Mouse (Mus musculus): Measurements from ENCODE around the gene Slc35b1. TPM values are rescaled to one million over a fixed set of nuclear protein-coding genes. Genes with fewer than 3 reads are reported as not detected.

Slc35b1 gene
- polyA plus RNA-seq, 1 experiment from 2014 or later = 163 TPM

- 53% methylated on average over 1 of the region's 1 CpGs for WGBS
- Histone ChIP-seq H3K27me3 (ENCODE audit: control insufficient read depth, insufficient read depth, low read length) (no peaks in the 10 kb centered on the region), H3K4me3 (ENCODE audit: low read depth, low read length) (no peak overlapping the region), H3K36me3 (ENCODE audit: control insufficient read depth, insufficient read depth, low read length) (peaks cover 6% of the 10 kb centered on the region; the same call in 1 of the 2 replicates), H3K9me3 (ENCODE audit: control insufficient read depth, low read length) (no peaks in the 10 kb centered on the region), H3K4me1 (ENCODE audit: control insufficient read depth, insufficient read depth, low read length) (0 out of 2 replicates have a peak, but pooled peaks cover 3% of the 10 kb centered on the region), H3K9ac (replicated peaks; ENCODE audit: low read depth, low read length) (no peak overlapping the region), H3K27ac (ENCODE audit: low read depth, low read length) (no peak overlapping the region), H3K4me2 (ENCODE audit: low read depth, low read length) (no peak overlapping the region)
- no peak for ATAC-seq (ENCODE audit: low read depth)
Observed at GRCm38 (mm10) chr11:95396548-95396947, 12.1 kb downstream of the Slc35b1 start.

- H3K36me3 ChIP-seq (ENCODE audit: control insufficient read depth, insufficient read depth, low read length) = no peaks in the 10 kb centered on the region
- 62% methylated on average over 14 of the region's 14 CpGs for WGBS
- H3K4me3 ChIP-seq (ENCODE audit: low read depth, low read length) = no peak overlapping the region
- no peak for ATAC-seq (ENCODE audit: low read depth)
- H3K4me2 ChIP-seq (ENCODE audit: low read depth, low read length) = no peak overlapping the region
- H3K27ac ChIP-seq (ENCODE audit: low read depth, low read length) = no peak overlapping the region
- no peaks in the 10 kb centered on the region for H3K9me3 ChIP-seq (ENCODE audit: control insufficient read depth, low read length)
- H3K4me1 ChIP-seq (ENCODE audit: control insufficient read depth, insufficient read depth, low read length) = 0 out of 2 replicates have a peak, but pooled peaks cover 3% of the 10 kb centered on the region
- no peak overlapping the region for H3K9ac ChIP-seq (replicated peaks; ENCODE audit: low read depth, low read length)
- H3K27me3 ChIP-seq (ENCODE audit: control insufficient read depth, insufficient read depth, low read length) = no peaks in the 10 kb centered on the region
Observed at GRCm38 (mm10) chr11:95397843-95398835, 13.6 kb downstream of the Slc35b1 start.

- no peak overlapping the region for H3K4me2 ChIP-seq (ENCODE audit: low read depth, low read length)
- no peaks in the 10 kb centered on the region for H3K36me3 ChIP-seq (ENCODE audit: control insufficient read depth, insufficient read depth, low read length)
- 0 out of 2 replicates have a peak, but pooled peaks cover 3% of the 10 kb centered on the region for H3K4me1 ChIP-seq (ENCODE audit: control insufficient read depth, insufficient read depth, low read length)
- no peak overlapping the region for H3K27ac ChIP-seq (ENCODE audit: low read depth, low read length)
- H3K9me3 ChIP-seq (ENCODE audit: control insufficient read depth, low read length) = no peaks in the 10 kb centered on the region
- no peaks in the 10 kb centered on the region for H3K27me3 ChIP-seq (ENCODE audit: control insufficient read depth, insufficient read depth, low read length)
- H3K4me3 ChIP-seq (ENCODE audit: low read depth, low read length) = no peak overlapping the region
- no peak overlapping the region for H3K9ac ChIP-seq (replicated peaks; ENCODE audit: low read depth, low read length)
- 63% methylated on average over 13 of the region's 13 CpGs for WGBS
- no peak for ATAC-seq (ENCODE audit: low read depth)
Observed at GRCm38 (mm10) chr11:95399520-95400020, 15.1 kb downstream of the Slc35b1 start.

GRCm38 (mm10) chr11:95401568-95401967, 17.1 kb downstream of the Slc35b1 start:
- H3K4me3 ChIP-seq (ENCODE audit: low read depth, low read length) = no peak overlapping the region
- 94% methylated on average over 5 of the region's 5 CpGs for WGBS
- no peaks in the 10 kb centered on the region for H3K27me3 ChIP-seq (ENCODE audit: control insufficient read depth, insufficient read depth, low read length)
- 0 out of 2 replicates have a peak, but pooled peaks cover 3% of the 10 kb centered on the region for H3K4me1 ChIP-seq (ENCODE audit: control insufficient read depth, insufficient read depth, low read length)
- no peaks in the 10 kb centered on the region for H3K36me3 ChIP-seq (ENCODE audit: control insufficient read depth, insufficient read depth, low read length)
- no peaks in the 10 kb centered on the region for H3K9me3 ChIP-seq (ENCODE audit: control insufficient read depth, low read length)
- no peak for ATAC-seq (ENCODE audit: low read depth)
- H3K27ac ChIP-seq (ENCODE audit: low read depth, low read length) = no peak overlapping the region
- no peak overlapping the region for H3K4me2 ChIP-seq (ENCODE audit: low read depth, low read length)
- no peak overlapping the region for H3K9ac ChIP-seq (replicated peaks; ENCODE audit: low read depth, low read length)

- Histone ChIP-seq H3K27ac (ENCODE audit: low read depth, low read length) (no peak overlapping the region), H3K27me3 (ENCODE audit: control insufficient read depth, insufficient read depth, low read length) (no peaks in the 10 kb centered on the region), H3K4me1 (ENCODE audit: control insufficient read depth, insufficient read depth, low read length) (0 out of 2 replicates have a peak, but pooled peaks cover 3% of the 10 kb centered on the region), H3K4me2 (ENCODE audit: low read depth, low read length) (no peak overlapping the region), H3K9me3 (ENCODE audit: control insufficient read depth, low read length) (no peaks in the 10 kb centered on the region), H3K4me3 (ENCODE audit: low read depth, low read length) (no peak overlapping the region), H3K9ac (replicated peaks; ENCODE audit: low read depth, low read length) (no peak overlapping the region), H3K36me3 (ENCODE audit: control insufficient read depth, insufficient read depth, low read length) (no peaks in the 10 kb centered on the region)
- ATAC-seq (ENCODE audit: low read depth) = no peak
- WGBS = 11% methylated on average over 5 of the region's 5 CpGs
Observed at GRCm38 (mm10) chr11:95402196-95402595, 17.7 kb downstream of the Slc35b1 start.

GRCm38 (mm10) chr11:95402658-95403101, 18.2 kb downstream of the Slc35b1 start:
- 17% methylated on average over 8 of the region's 8 CpGs for WGBS
- no peak for ATAC-seq (ENCODE audit: low read depth)

GRCm38 (mm10) chr11:95403382-95404340, 19.2 kb downstream of the Slc35b1 start:
- Histone ChIP-seq H3K9me3 (ENCODE audit: control insufficient read depth, low read length) (no peaks in the 10 kb centered on the region), H3K27ac (ENCODE audit: low read depth, low read length) (no peak overlapping the region), H3K4me3 (ENCODE audit: low read depth, low read length) (no peak overlapping the region), H3K4me2 (ENCODE audit: low read depth, low read length) (no peak overlapping the region), H3K9ac (replicated peaks; ENCODE audit: low read depth, low read length) (no peak overlapping the region), H3K27me3 (ENCODE audit: control insufficient read depth, insufficient read depth, low read length) (no peaks in the 10 kb centered on the region), H3K4me1 (ENCODE audit: control insufficient read depth, insufficient read depth, low read length) (0 out of 2 replicates have a peak, but pooled peaks cover 3% of the 10 kb centered on the region), H3K36me3 (ENCODE audit: control insufficient read depth, insufficient read depth, low read length) (no peaks in the 10 kb centered on the region)
- ATAC-seq (ENCODE audit: low read depth) = no peak
- 63% methylated on average over 16 of the region's 16 CpGs for WGBS

More at GRCm38 (mm10) chr11:95402658-95403101, 18.2 kb downstream of the Slc35b1 start:
- Histone ChIP-seq H3K4me2 (ENCODE audit: low read depth, low read length) (no peak overlapping the region), H3K27ac (ENCODE audit: low read depth, low read length) (no peak overlapping the region), H3K4me1 (ENCODE audit: control insufficient read depth, insufficient read depth, low read length) (0 out of 2 replicates have a peak, but pooled peaks cover 3% of the 10 kb centered on the region), H3K9ac (replicated peaks; ENCODE audit: low read depth, low read length) (no peak overlapping the region), H3K4me3 (ENCODE audit: low read depth, low read length) (no peak overlapping the region), H3K9me3 (ENCODE audit: control insufficient read depth, low read length) (no peaks in the 10 kb centered on the region), H3K27me3 (ENCODE audit: control insufficient read depth, insufficient read depth, low read length) (no peaks in the 10 kb centered on the region), H3K36me3 (ENCODE audit: control insufficient read depth, insufficient read depth, low read length) (no peaks in the 10 kb centered on the region)

GRCm38 (mm10) chr11:95405771-95406170, 21.3 kb downstream of the Slc35b1 start:
- Histone ChIP-seq H3K4me3 (ENCODE audit: low read depth, low read length) (no peak overlapping the region), H3K27me3 (ENCODE audit: control insufficient read depth, insufficient read depth, low read length) (no peaks in the 10 kb centered on the region), H3K9me3 (ENCODE audit: control insufficient read depth, low read length) (no peaks in the 10 kb centered on the region), H3K4me2 (ENCODE audit: low read depth, low read length) (no peak overlapping the region), H3K9ac (replicated peaks; ENCODE audit: low read depth, low read length) (no peak overlapping the region), H3K27ac (ENCODE audit: low read depth, low read length) (no peak overlapping the region), H3K36me3 (ENCODE audit: control insufficient read depth, insufficient read depth, low read length) (no peaks in the 10 kb centered on the region), H3K4me1 (ENCODE audit: control insufficient read depth, insufficient read depth, low read length) (no peaks in the 10 kb centered on the region)
- no peak for ATAC-seq (ENCODE audit: low read depth)
- WGBS = 82% methylated on average over 4 of the region's 4 CpGs

Measured in neural tube, embryonic 14.5 days (tissue).